Mouse (Mus musculus) spleen, adult 2 months (tissue): Measurements from ENCODE around the gene Ildr1. TPM values are rescaled to one million over a fixed set of nuclear protein-coding genes. Genes with fewer than 3 reads are reported as not detected.

Source experiments
- DNase-seq, 2 experiments: peaks; one replicate each; pipeline versions ENCODE4 v3.0.0 to v3.0.0-alpha.2; 2012 to 2021; ENCODE audit warnings: low spot score in 2 of 2, low read depth in 1 of 2
- H3K27ac ChIP-seq: fragments of 200-500 bp; 2 replicates; pipeline ENCODE4 v1.5.1; 2012; ENCODE audit warnings: low read length, inconsistent platforms; ENCODE audit not compliant: insufficient read depth
- H3K27me3 ChIP-seq: fragments of 200-500 bp; 2 replicates; pipeline ENCODE4 v1.6.1; 2012; ENCODE audit warnings: mild to moderate bottlenecking, moderate library complexity, low read length, inconsistent platforms; ENCODE audit not compliant: control insufficient read depth, insufficient read depth
- H3K36me3 ChIP-seq: fragments of 200-500 bp; 2 replicates; pipeline ENCODE4 v1.6.1; 2012; ENCODE audit warnings: mild to moderate bottlenecking, low read length, inconsistent platforms; ENCODE audit not compliant: control insufficient read depth, insufficient read depth
- H3K4me1 ChIP-seq: fragments of 200-500 bp; 2 replicates; pipeline ENCODE4 v1.6.1; 2011; ENCODE audit warnings: inconsistent platforms; ENCODE audit not compliant: control insufficient read depth, insufficient read depth, insufficient read length
- H3K4me3 ChIP-seq: fragments of 200-500 bp; 2 replicates; pipeline ENCODE4 v1.5.1; 2011; ENCODE audit warnings: mild to moderate bottlenecking, inconsistent platforms; ENCODE audit not compliant: insufficient read depth, insufficient read length; ENCODE audit errors: extremely low read depth
- CTCF ChIP-seq: fragments of 200-500 bp; IDR thresholded peaks from 2 replicates; pipeline ENCODE4 v1.5.1; 2011; ENCODE audit warnings: mild to moderate bottlenecking, inconsistent platforms; ENCODE audit not compliant: insufficient read depth, insufficient read length, insufficient replicate concordance; ENCODE audit errors: extremely low read depth
- POLR2A ChIP-seq: fragments of 200-500 bp; IDR thresholded peaks from 2 replicates; pipeline ENCODE4 v1.6.1; 2011; ENCODE audit warnings: low read depth, low read length, inconsistent platforms
- WGBS: fragments of 180-500 bp; shearing (Covaris S2); methylation state at CpG from one replicate; pipeline ENCODE4 v1.1.7; 2018; 5-methylcytosine and 5-hydroxymethylcytosine counted together
- polyA plus RNA-seq: library from polyadenylated mRNA; depleted of rRNA; stranded (reverse); fragments of >200 nt; gene quantifications from 2 replicates; pipeline ENCODE4 v1.2.3, GENCODE M21; 2012

The Ildr1 gene
- polyA plus RNA-seq, 1 experiment, result 2.0 TPM

DNA sequence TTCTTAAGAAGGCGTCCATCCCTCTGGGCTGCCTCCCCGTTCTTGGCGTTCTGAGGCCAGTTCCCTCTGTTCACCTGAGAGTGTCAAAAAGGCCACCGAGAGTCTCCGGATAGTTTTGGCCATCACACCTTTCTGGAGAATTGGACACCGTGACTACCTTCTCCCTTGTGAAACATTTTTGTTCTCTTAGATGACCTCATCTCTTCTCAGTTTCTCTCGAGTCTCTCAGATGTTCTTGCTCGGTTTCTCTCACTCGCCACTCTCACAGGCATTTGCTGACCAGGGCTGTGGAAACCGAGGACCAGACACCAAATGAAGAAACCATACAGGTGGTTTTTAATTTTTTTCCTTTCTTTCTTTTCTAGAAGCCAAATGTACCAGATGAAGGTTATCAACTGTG lies 32.4 kb upstream of the Ildr1 start:
- no peaks in the 10 kb centered on the region for H3K27me3 ChIP-seq
- H3K27ac ChIP-seq, result no peak overlapping the region
- 0 out of 2 replicates have a peak, but pooled peaks cover 2% of the 10 kb centered on the region for H3K36me3 ChIP-seq
- 89% methylated on average over 10 of the region's 10 CpGs for WGBS
- no peak overlapping the region for H3K4me3 ChIP-seq
- no peak for TF ChIP-seq CTCF
- TF ChIP-seq POLR2A, result no peak
- no peaks in the 10 kb centered on the region for H3K4me1 ChIP-seq
- no peak for DNase-seq

DNA sequence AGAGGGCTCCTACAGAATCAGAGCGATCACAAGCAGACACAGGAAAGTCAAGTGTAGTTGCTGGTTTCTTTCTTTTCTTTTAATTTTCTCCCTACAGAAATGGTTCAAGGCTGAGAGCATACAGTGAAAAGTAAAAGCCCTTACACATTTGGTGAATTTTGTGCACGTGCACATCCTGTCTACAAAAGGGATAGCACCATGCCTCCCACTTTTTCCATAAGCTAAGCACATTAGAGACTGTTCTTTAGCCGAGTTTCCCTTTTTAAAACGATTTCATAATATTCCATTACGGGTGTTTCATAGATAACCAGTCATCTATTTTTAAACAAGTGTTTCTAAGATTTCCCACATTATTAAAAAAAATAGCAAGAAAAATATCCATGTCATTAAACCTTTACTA lies 30.3 kb upstream of the Ildr1 start:
- Histone ChIP-seq H3K27me3 (no peaks in the 10 kb centered on the region), H3K27ac (no peak overlapping the region), H3K4me3 (no peak overlapping the region), H3K4me1 (peaks cover 7% of the 10 kb centered on the region; the same call in 1 of the 2 replicates), H3K36me3 (0 out of 2 replicates have a peak, but pooled peaks cover 2% of the 10 kb centered on the region)
- no peak for TF ChIP-seq POLR2A
- no peak for TF ChIP-seq CTCF
- DNase-seq, result no peak
- 73% methylated on average over 5 of the region's 5 CpGs for WGBS

- DNase-seq, result peak; percentile 57 to 69
- H3K27ac ChIP-seq, result peak within 1 kb of the TSS; percentile 90
- peaks cover 10% of the 10 kb centered on the region; the same call in 1 of the 2 replicates for H3K4me1 ChIP-seq
- H3K36me3 ChIP-seq, result 0 out of 2 replicates have a peak, but pooled peaks cover 2% of the 10 kb centered on the region
- TF ChIP-seq POLR2A (peak; percentile 76), CTCF (no peak)
- H3K4me3 ChIP-seq, result peak within 1 kb of the TSS; percentile 73
- H3K27me3 ChIP-seq, result no peaks in the 10 kb centered on the region
- 4% methylated on average over 13 of the region's 13 CpGs for WGBS
These were observed 28.0 kb upstream of the Ildr1 start, which contains the start of gene Cd86 for GRCm38 (mm10) chr16:36665782-36666181. Gene Cd86 (minus strand): TSS chr16:36666081.

- WGBS, result 20% methylated on average over 10 of the region's 10 CpGs
- Histone ChIP-seq H3K36me3 (no peaks in the 10 kb centered on the region), H3K27me3 (no peaks in the 10 kb centered on the region), H3K27ac (peak overlapping the region; percentile 46), H3K4me1 (peaks cover 10% of the 10 kb centered on the region; the same call in 1 of the 2 replicates), H3K4me3 (peak overlapping the region; percentile 16; the same call in 1 of the 2 replicates)
- no peak for DNase-seq
- TF ChIP-seq POLR2A, result no peak
- no peak for TF ChIP-seq CTCF
These were observed 27.2 kb upstream of the Ildr1 start for GRCm38 (mm10) chr16:36666448-36667017.

- Histone ChIP-seq H3K4me1 (peaks cover 24% of the 10 kb centered on the region; the same call in 1 of the 2 replicates), H3K27me3 (no peaks in the 10 kb centered on the region), H3K27ac (no peak overlapping the region), H3K36me3 (no peaks in the 10 kb centered on the region), H3K4me3 (no peak overlapping the region)
- DNase-seq, result no peak
- 72% methylated on average over 3 of the region's 3 CpGs for WGBS
- TF ChIP-seq POLR2A (no peak), CTCF (no peak)
These were observed 23.2 kb upstream of the Ildr1 start for GRCm38 (mm10) chr16:36670590-36670989.

- Histone ChIP-seq H3K36me3 (no peaks in the 10 kb centered on the region), H3K27ac (no peak overlapping the region), H3K4me3 (no peak overlapping the region), H3K4me1 (peaks cover 17% of the 10 kb centered on the region; the same call in 1 of the 2 replicates), H3K27me3 (no peaks in the 10 kb centered on the region)
- TF ChIP-seq CTCF (no peak), POLR2A (no peak)
- WGBS, result 86% methylated on average over 4 of the region's 4 CpGs
- no peak for DNase-seq
These were observed 20.6 kb upstream of the Ildr1 start for GRCm38 (mm10) chr16:36673196-36673595.
